Mouse (Mus musculus): ENCODE data around the gene Aicda.

GRCm38 (mm10) chr6:122543574-122543973 is 10.0 kb upstream of the Aicda start:
- TF ChIP-seq POLR2A (IDR thresholded peaks at IDR 0.05; ENCODE audit: borderline replicate concordance, extremely low read depth, low read depth, low read length), result no peak
- no peak for TF ChIP-seq CTCF (IDR thresholded peaks at IDR 0.05; ENCODE audit: insufficient read depth, low read length)

Data from lung, adult 2 months (tissue).